Mouse (Mus musculus) hindbrain, embryonic 15.5 days (tissue): ENCODE data around the gene Sc5d. TPM values are rescaled to one million over a fixed set of nuclear protein-coding genes. Genes with fewer than 3 reads are reported as not detected.

Experiments used
- ATAC-seq: fragments of 200-750 bp; cut with Nextera tagmentation; 2 replicates; pipeline ENCODE4 v1.8.0; 2017; ENCODE audit warnings: low read depth, moderate number of reproducible peaks, moderate TSS enrichment; ENCODE audit not compliant: low FRiP score
- H3K27ac ChIP-seq: fragments of 300-500 bp; sonication (generic); replicated peaks from 2 replicates; pipeline ENCODE4 v1.5.1; 2015; ENCODE audit warnings: mild to moderate bottlenecking, inconsistent platforms
- H3K27me3 ChIP-seq: fragments of 300-500 bp; sonication (generic); 2 replicates; pipeline ENCODE4 v1.6.1; 2015; ENCODE audit warnings: control low read depth, inconsistent platforms
- H3K36me3 ChIP-seq: fragments of 300-500 bp; sonication (generic); 2 replicates; pipeline ENCODE4 v1.6.1; 2015; ENCODE audit warnings: control low read depth, inconsistent platforms
- H3K4me1 ChIP-seq: fragments of 300-500 bp; sonication (generic); replicated peaks from 2 replicates; pipeline ENCODE4 v1.6.1; 2015; ENCODE audit warnings: control low read depth, inconsistent platforms
- H3K4me2 ChIP-seq: fragments of 300-500 bp; sonication (generic); 2 replicates; pipeline ENCODE4 v1.6.1; 2015; ENCODE audit warnings: moderate library complexity, mild to moderate bottlenecking, inconsistent platforms
- H3K4me3 ChIP-seq: fragments of 300-500 bp; sonication (generic); 2 replicates; pipeline ENCODE4 v1.5.1; 2015; ENCODE audit warnings: mild to moderate bottlenecking, inconsistent platforms
- H3K9ac ChIP-seq: fragments of 300-500 bp; sonication (generic); 2 replicates; pipeline ENCODE4 v1.6.1; 2015; ENCODE audit warnings: inconsistent platforms
- H3K9me3 ChIP-seq: fragments of 300-500 bp; sonication (generic); 2 replicates; pipeline ENCODE4 v1.6.1; 2016; ENCODE audit warnings: control low read depth, inconsistent platforms
- WGBS: fragments of 180-500 bp; shearing (Covaris S2); methylation state at CpG from one replicate; pipeline ENCODE4 v1.1.7; 2015; 5-methylcytosine and 5-hydroxymethylcytosine counted together
- polyA plus RNA-seq: library from polyadenylated mRNA; unstranded; fragments of >200 nt; fragmentation: Nextera tagmentation; extraction: Ambion mirVana; gene quantifications from 2 replicates; pipeline ENCODE4 v1.2.1, GENCODE M21; 2015

The Sc5d gene
- polyA plus RNA-seq, 1 experiment from 2014 or later: 77.8 TPM

DNA sequence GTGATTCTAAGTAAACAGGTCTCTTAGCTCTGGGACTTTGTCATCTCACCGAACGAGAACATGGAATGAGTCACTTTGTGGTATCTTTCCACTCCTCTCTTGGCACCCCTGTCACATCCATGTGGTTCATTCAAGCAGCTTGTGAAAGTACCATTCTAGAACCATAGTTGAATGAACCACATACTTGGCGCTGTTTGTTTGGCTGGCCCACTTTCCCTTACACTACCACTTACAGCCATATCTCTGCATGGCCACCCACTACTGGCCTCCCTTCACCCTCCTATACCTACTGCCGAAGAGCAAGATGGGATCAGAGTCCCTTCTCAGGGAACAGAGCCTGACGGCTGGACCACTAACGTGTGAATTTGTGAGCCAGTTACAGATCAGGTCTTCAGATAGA is 54.4 kb downstream of the Sc5d start:
- Histone ChIP-seq H3K4me3 (no peak overlapping the region), H3K4me1 (peaks cover 10% of the 10 kb centered on the region; the same call in 1 of the 2 replicates), H3K9me3 (no peaks in the 10 kb centered on the region), H3K9ac (no peak overlapping the region), H3K27me3 (no peaks in the 10 kb centered on the region), H3K36me3 (no peaks in the 10 kb centered on the region), H3K4me2 (no peak overlapping the region), H3K27ac (no peak overlapping the region)
- WGBS: 89% methylated on average over 6 of the region's 6 CpGs
- ATAC-seq: no peak

DNA sequence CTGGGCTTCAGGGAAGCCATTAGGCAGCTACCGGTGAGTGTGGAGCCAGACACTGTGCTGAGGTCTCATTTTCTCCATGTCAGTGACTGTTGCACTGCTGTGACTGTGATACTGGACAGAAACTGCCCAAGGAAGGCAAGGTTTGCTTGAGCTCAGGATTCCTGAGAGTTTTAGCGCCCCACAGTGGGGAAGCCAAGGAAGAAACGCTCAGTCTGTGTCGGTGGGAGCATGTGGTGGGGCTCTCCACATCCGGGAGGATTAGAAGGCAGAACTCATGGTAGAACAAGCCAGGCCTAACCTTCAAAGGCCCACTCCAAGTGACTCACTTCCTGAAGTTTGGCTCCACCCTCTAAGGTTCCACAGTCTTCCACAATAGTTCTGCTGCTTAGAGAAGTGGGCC is 55.6 kb downstream of the Sc5d start:
- Histone ChIP-seq H3K4me2 (no peak overlapping the region), H3K27ac (no peak overlapping the region), H3K27me3 (no peaks in the 10 kb centered on the region), H3K4me1 (peaks cover 10% of the 10 kb centered on the region; the same call in 1 of the 2 replicates), H3K9me3 (no peaks in the 10 kb centered on the region), H3K4me3 (no peak overlapping the region), H3K36me3 (no peaks in the 10 kb centered on the region), H3K9ac (no peak overlapping the region)
- WGBS: 37% methylated on average over 5 of the region's 5 CpGs
- no peak for ATAC-seq

DNA sequence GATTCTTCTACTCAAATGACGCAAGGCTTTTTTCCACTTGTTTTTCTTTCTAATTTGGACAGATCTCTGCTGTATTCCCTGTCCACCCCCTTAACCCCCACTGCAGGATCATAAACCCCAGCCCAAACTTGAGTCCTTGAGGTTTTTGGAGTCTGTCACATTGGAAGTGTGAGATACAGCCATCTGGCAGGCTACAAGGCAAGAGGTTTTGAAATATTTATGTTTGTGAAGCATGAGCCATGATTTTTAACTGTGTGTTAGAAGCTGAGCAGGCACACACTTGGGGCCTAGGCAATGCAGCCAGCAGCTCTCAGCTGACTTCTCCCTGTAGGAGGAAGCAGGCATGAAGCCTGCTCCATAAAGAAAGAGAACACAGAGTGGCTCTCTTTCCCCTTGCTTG is 57.3 kb downstream of the Sc5d start:
- 71% methylated on average over 1 of the region's 1 CpGs for WGBS
- no peak for ATAC-seq
- no peak overlapping the region for H3K9ac ChIP-seq
- peak overlapping the region; percentile 3; the same call in 1 of the 2 replicates for H3K27ac ChIP-seq
- no peak overlapping the region for H3K4me2 ChIP-seq
- no peaks in the 10 kb centered on the region for H3K36me3 ChIP-seq
- no peaks in the 10 kb centered on the region for H3K27me3 ChIP-seq
- H3K4me1 ChIP-seq: peaks cover 10% of the 10 kb centered on the region; the same call in 1 of the 2 replicates
- H3K9me3 ChIP-seq: no peaks in the 10 kb centered on the region
- no peak overlapping the region for H3K4me3 ChIP-seq

DNA sequence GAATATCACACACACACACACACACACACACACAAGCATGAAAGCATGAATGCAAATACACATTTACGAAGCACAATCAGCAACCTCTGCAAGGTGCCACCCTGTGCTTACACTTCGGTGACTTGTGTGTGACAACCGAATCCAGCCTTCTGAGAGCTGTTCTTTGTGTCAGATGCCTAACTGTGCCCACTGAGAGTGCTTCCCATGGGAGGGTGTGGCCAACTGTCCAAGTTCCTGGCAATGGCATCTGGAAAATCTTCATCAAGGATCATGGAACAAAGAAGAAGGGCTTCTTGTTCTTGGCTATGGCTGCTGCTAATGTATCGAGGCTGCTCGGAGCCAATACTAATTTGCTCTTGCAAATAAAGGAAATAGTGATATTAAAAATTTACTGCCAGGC is 61.8 kb downstream of the Sc5d start:
- Histone ChIP-seq H3K27me3 (no peaks in the 10 kb centered on the region), H3K27ac (no peak overlapping the region), H3K36me3 (no peaks in the 10 kb centered on the region), H3K9ac (no peak overlapping the region), H3K4me3 (no peak overlapping the region), H3K4me1 (peaks cover 8% of the 10 kb centered on the region; the same call in 1 of the 2 replicates), H3K4me2 (no peak overlapping the region), H3K9me3 (no peaks in the 10 kb centered on the region)
- no peak for ATAC-seq
- 87% methylated on average over 5 of the region's 5 CpGs for WGBS

Other genes with a start within 250 kb of the Sc5d start
- gene Sorl1, start 140.0 kb downstream of the Sc5d start, polyA plus RNA-seq: 11.2 and 12.4 TPM in 2 replicates
- gene Tecta, start 135.7 kb upstream of the Sc5d start, polyA plus RNA-seq: 0.36 and 0.38 TPM in 2 replicates
- gene Tbcel, start 243.6 kb upstream of the Sc5d start, polyA plus RNA-seq: 4.7 and 5.0 TPM in 2 replicates